Comparison of ENCODE assay signal across 8 mouse cellular contexts in the genomic region with DNA sequence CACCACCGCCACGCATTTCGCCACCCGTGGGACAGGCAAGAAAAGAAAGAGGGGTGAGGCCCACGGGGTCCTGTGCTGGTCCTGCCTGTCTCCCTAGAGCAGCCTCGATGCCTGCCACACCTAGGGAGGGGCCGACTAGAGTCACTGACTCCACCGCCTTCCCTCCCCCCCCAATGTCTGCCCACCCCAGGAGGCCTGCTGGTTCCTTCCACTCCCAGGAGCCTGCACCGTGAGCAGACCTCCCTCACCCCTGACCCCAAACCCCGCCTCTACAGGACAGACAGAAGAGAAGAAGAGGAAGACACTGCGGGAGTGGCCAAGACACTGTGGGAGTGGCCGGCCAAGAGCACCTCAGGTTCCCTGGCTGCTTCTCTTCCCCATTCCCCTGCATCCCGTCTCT. TPM values are rescaled to one million over a fixed set of nuclear protein-coding genes. Genes with fewer than 3 reads are reported as not detected.
DNase-seq lines count a peak whose midpoint lies in the region; ATAC-seq and TF ChIP-seq lines count a peak whose summit lies in the region.

No protein-coding gene starts in this region.

- no peaks in the 10 kb centered on the region for H3K36me3 ChIP-seq in spleen, adult 2 months (ENCODE audit: control insufficient read depth, insufficient read depth, low read length)
- no peaks in the 10 kb centered on the region for H3K36me3 ChIP-seq in limb, embryonic 14.5 days (ENCODE audit: control insufficient read depth, insufficient read depth, low read length)
- H3K36me3 ChIP-seq in stomach, embryonic 15.5 days: no peaks in the 10 kb centered on the region

- 67% methylated on average over 13 of the region's 13 CpGs for WGBS in spleen, adult 2 months
- WGBS in limb, embryonic 14.5 days: 31% methylated on average over 10 of the region's 13 CpGs
- 36% methylated on average over 13 of the region's 13 CpGs for WGBS in stomach, embryonic 15.5 days

- H3K27me3 ChIP-seq in spleen, adult 2 months (ENCODE audit: control insufficient read depth, insufficient read depth, low read length): no peaks in the 10 kb centered on the region
- no peaks in the 10 kb centered on the region for H3K27me3 ChIP-seq in limb, embryonic 14.5 days (ENCODE audit: control insufficient read depth, insufficient read depth, low read length)
- no peaks in the 10 kb centered on the region for H3K27me3 ChIP-seq in stomach, embryonic 15.5 days (replicated peaks)

- no peak for ATAC-seq in limb, embryonic 14.5 days (ENCODE audit: low FRiP score, low read depth)
- ATAC-seq in stomach, embryonic 15.5 days (ENCODE audit: insufficient read depth, low FRiP score, low read depth): peak; percentile 47; the same call in 1 of the 2 replicates

- H3K4me1 ChIP-seq in spleen, adult 2 months (ENCODE audit: control insufficient read depth, insufficient read depth, insufficient read length): 0 out of 2 replicates have a peak, but pooled peaks cover 2% of the 10 kb centered on the region
- H3K4me1 ChIP-seq in limb, embryonic 14.5 days (ENCODE audit: control insufficient read depth, insufficient read depth, low read length): no peaks in the 10 kb centered on the region
- H3K4me1 ChIP-seq in stomach, embryonic 15.5 days: no peaks in the 10 kb centered on the region

- peak overlapping the region; percentile 40 for H3K27ac ChIP-seq in spleen, adult 2 months (ENCODE audit: insufficient read depth, low read length)
- H3K27ac ChIP-seq in limb, embryonic 14.5 days (replicated peaks; ENCODE audit: low read depth, low read length): no peak overlapping the region
- no peak overlapping the region for H3K27ac ChIP-seq in stomach, embryonic 15.5 days

- H3K4me2 ChIP-seq in limb, embryonic 14.5 days (replicated peaks; ENCODE audit: low read depth, low read length, severe bottlenecking): peak overlapping the region; percentile 34
- peak overlapping the region; percentile 42 for H3K4me2 ChIP-seq in stomach, embryonic 15.5 days

- peak overlapping the region; percentile 40; the same call in 1 of the 2 replicates for H3K4me3 ChIP-seq in spleen, adult 2 months (ENCODE audit: extremely low read depth, insufficient read depth, insufficient read length)
- no peak overlapping the region for H3K4me3 ChIP-seq in limb, embryonic 14.5 days (replicated peaks; ENCODE audit: low read length)
- H3K4me3 ChIP-seq in stomach, embryonic 15.5 days (replicated peaks): 0 out of 2 replicates have a peak overlapping the region, but pooled peaks have one; percentile 0

- TF ChIP-seq POLR2A in spleen, adult 2 months (IDR thresholded peaks at IDR 0.05; ENCODE audit: low read depth, low read length): no peak
- no peak for TF ChIP-seq POLR2A in limb, embryonic 14.5 days (IDR thresholded peaks at IDR 0.05; ENCODE audit: borderline replicate concordance, extremely low read depth, insufficient read depth, insufficient read length)

- no peaks in the 10 kb centered on the region for H3K9me3 ChIP-seq in limb, embryonic 14.5 days (ENCODE audit: control insufficient read depth, low read length)
- H3K9me3 ChIP-seq in stomach, embryonic 15.5 days: no peaks in the 10 kb centered on the region; the same call in 1 of the 2 replicates

- peak; percentile 3 for DNase-seq in embryo, embryonic 9.5 days (ENCODE audit: extremely low spot score)
- DNase-seq in embryo, embryonic 11 days: no peak
- no peak for DNase-seq in spleen, adult 2 months (ENCODE audit: low read depth in 1 of 2, low spot score in 2 of 2)
- DNase-seq in spleen, postnatal 14 days (ENCODE audit: low spot score in 2 of 2): no peak
- no peak for DNase-seq in limb, embryonic 14.5 days (ENCODE audit: low spot score)
- no peak for DNase-seq in right cerebral cortex, postnatal 10 days (ENCODE audit: low spot score in 2 of 2)
- no peak for DNase-seq in frontal cortex, postnatal 25 days (ENCODE audit: low spot score in 2 of 2)

- TF ChIP-seq CTCF in spleen, adult 2 months (IDR thresholded peaks at IDR 0.05; ENCODE audit: extremely low read depth, insufficient read depth, insufficient read length, insufficient replicate concordance): no peak

- no peak overlapping the region for H3K9ac ChIP-seq in limb, embryonic 14.5 days (ENCODE audit: low read depth, low read length, severe bottlenecking)
- H3K9ac ChIP-seq in stomach, embryonic 15.5 days: no peak overlapping the region

RNA-seq across cellular contexts. Expression of a gene that starts 12.5 kb away (rescaled TPM):
- polyA plus RNA-seq in spleen, adult 2 months (2012; rRNA removed): 0.70 and 0.97 TPM in 2 replicates
- polyA plus RNA-seq in limb, embryonic 14.5 days (2012; rRNA removed): 9.4 and 10.0 TPM in 2 replicates
- 14.6 and 19.6 TPM in 2 replicates for polyA plus RNA-seq in limb, embryonic 14.5 days (2014; fragmentation: Nextera tagmentation; extraction: Ambion mirVana)
- 17.7 and 20.6 TPM in 2 replicates for polyA plus RNA-seq in stomach, embryonic 15.5 days (2015; fragmentation: Nextera tagmentation; extraction: Ambion mirVana)
